Mouse (Mus musculus): ENCODE results near the gene Sigmar1.
A peak's percentile ranks its signal among the peaks of the same experiment; 100 is the strongest.
"Not testable (repeated sequence)": the region's sequence is repeated elsewhere in the genome, so short reads cannot be mapped to it uniquely, and the experiment has no call there.

Gene Sigmar1

GRCm38 (mm10) chr4:41755338-41756305 lies at the start of gene Sigmar1:
Gene Sigmar1 (minus strand): TSS chr4:41756157.
- DNase-seq (ENCODE audit: low read depth, low spot score), result peak; percentile 94

GRCm38 (mm10) chr4:41783197-41783596 lies 27.2 kb upstream of the Sigmar1 start:
- DNase-seq (ENCODE audit: low read depth, low spot score), result not testable (repeated sequence)

DNA sequence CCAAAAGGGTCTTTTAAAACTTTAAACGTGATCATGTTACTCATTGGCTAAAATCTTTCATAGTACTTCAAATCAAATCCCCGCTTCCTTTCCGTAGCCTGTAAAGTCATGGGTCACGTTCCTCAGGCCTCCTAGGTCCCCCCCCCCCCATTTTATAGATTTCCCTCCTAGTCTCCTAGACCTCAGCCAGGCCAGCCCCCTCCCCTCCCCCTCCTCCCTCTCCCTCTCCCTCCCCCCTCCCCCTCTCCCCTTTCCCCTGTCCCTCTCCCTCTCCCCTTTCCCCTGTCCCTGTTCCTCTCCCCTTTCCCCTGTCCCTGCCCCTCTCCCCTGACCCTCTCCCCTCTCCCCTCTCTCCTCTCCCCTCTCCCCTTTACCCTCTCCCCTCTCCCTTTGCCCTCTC lies 26.8 kb upstream of the Sigmar1 start:
- DNase-seq (ENCODE audit: low read depth, low spot score), result not testable (repeated sequence)

GRCm38 (mm10) chr4:41781748-41782485 lies 26.0 kb upstream of the Sigmar1 start:
- not testable (repeated sequence) for DNase-seq (ENCODE audit: low read depth, low spot score)

DNA sequence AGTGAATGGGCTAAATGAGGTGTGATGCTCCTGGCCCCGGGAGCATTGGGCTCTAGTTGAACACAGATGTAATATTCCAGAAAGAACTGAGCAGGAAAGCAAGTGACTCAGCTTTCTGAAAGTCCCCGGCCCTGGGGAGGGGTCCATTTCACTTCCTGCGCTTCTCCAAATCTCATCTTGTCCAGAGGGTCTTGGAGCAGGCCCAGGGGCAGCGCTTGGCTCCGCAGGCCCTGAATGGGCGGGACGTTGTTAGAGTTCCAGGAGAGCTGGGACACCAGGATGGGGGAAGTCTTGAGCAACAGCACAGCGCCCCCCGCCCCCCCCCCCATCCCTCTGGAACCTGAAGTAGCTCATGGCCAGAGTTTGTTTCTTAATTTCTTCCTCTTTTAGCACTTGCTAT lies 25.3 kb upstream of the Sigmar1 start:
- not testable (repeated sequence) for DNase-seq (ENCODE audit: low read depth, low spot score)

- not testable (repeated sequence) for DNase-seq (ENCODE audit: low read depth, low spot score)
Measured at GRCm38 (mm10) chr4:41775840-41776239, 19.9 kb upstream of the Sigmar1 start.

DNA sequence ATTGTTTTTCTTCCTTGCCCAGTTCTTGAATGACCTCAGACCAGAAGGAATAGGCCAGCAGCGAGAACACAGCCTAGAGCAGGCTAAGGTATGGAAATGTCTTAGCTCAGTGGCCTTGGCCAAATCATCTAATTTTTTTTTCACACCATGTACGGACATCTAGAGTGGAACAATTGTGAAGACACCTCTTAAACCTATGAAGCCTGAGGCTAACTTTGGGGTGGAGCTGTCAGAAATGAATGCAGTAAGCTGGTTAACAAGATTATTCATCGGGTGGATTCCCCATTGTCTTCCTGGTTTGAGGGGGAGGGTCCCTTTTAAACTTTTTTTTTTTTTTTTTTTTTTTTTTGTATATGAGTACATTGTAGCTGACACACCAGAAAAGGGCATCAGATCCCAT lies 18.5 kb upstream of the Sigmar1 start:
- DNase-seq (ENCODE audit: low read depth, low spot score), result peak; percentile 38

DNA sequence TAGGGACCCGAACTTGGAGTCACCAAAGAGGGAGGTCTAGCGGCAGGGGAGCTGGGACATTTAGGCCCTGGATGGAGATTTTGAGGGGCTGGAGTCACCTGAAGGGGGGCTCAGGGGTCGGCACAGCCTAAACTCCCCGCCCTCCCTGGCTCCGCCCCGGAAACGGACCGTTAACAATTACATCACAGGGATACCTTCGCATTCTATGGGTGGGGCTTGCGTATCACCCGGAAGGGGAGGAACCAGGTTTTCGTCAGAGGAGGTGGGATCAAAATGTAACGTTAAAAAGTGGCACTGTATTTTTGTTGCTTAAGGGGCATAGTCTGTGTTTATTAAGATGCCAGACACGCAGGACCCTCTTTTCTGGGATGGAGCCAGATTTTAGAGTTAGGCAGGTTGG lies 18.0 kb upstream of the Sigmar1 start, which contains the start of gene Ccl27a:
TSS of gene Ccl27a (minus strand) at position 246 of the 400 bp plus-strand sequence.
- peak; percentile 92 for DNase-seq (ENCODE audit: low read depth, low spot score)

DNA sequence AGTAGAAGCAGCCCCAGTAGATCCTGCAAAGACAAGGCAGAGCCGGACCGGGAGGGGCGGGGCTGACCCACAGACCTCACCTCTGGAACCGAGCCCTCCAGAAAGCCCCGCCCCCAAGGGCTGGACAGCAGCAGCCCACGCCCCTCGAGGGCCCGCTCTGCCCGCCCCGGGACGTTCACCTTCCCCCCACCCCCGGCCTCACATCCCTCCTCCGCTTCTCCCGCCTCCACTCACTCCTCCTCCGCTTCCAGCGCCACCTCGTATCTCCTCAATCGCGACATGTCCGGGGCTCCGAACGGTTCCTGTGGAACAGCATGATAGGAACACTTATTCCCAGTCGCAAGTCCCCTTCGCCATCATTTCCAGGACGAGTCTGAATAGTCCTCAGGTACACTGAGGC lies 17.5 kb upstream of the Sigmar1 start:
- DNase-seq (ENCODE audit: low read depth, low spot score), result peak; percentile 79

DNA sequence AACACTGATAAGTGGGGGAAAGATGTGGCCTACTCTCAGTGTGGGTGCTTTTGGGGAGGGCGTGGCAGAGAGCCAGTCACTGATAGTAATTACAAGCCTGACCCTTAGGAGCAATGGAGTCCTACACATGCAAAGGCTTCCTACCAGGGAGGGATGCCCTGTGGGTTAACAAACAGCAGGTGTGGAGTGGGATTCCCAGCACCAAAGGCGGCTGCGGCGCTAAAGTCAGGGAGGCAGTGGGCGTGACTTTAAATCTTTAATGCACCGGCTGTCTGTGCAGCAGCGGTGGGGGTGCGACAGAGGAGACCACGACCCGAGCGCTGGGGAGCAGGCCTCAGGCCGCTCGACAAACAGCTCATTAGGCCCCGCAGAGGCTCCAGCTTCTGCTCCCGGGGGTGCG lies 17.0 kb upstream of the Sigmar1 start:
- peak; percentile 30 for DNase-seq (ENCODE audit: low read depth, low spot score)

DNA sequence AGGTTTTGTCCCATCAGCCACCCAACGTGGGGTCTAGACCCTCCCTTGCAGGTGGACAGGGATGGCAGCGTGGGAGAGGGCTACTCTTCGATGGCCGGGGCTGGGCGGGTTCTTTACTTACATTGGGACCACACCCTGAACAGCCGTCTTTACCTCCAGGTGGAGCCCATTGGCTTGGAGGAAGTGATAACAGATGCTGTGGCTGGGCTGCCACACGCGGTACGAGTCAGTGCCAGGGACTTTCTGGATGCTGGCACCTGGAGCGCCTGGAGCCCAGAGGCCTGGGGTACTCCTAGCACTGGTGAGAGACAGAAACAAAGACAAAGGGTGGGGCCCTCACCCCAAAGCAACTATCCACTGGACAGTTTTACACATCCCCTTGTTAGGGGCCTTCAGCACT lies 11.3 kb upstream of the Sigmar1 start:
- DNase-seq (ENCODE audit: low read depth, low spot score), result not testable (repeated sequence)

- not testable (repeated sequence) for DNase-seq (ENCODE audit: low read depth, low spot score)
Measured at GRCm38 (mm10) chr4:41763176-41763575, 7.2 kb upstream of the Sigmar1 start.

GRCm38 (mm10) chr4:41762688-41763114 lies 6.7 kb upstream of the Sigmar1 start:
- not testable (repeated sequence) for DNase-seq (ENCODE audit: low read depth, low spot score)

- DNase-seq (ENCODE audit: low read depth, low spot score), result no peak
Measured at GRCm38 (mm10) chr4:41762099-41762687, 6.2 kb upstream of the Sigmar1 start.

DNA sequence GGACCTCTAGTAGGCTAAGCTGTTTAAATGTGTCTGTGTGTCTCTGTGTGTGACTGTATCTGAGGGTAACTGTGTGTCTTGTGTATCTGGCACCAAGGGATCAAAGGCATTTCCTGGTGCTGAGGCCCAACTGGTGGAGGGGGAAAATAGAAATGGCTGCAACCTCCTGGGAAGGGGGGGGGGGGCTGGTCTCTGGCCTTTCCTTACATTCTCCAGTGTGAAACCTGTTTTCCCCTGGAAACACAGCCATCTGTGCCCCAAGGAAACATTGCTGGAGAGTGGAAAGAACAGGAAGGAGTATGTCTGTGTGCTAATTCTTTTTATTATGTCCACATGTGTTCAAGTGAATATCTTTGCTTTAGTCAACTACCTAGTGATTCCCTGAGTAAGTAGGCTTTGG lies 5.7 kb upstream of the Sigmar1 start:
- DNase-seq (ENCODE audit: low read depth, low spot score), result no peak

DNA sequence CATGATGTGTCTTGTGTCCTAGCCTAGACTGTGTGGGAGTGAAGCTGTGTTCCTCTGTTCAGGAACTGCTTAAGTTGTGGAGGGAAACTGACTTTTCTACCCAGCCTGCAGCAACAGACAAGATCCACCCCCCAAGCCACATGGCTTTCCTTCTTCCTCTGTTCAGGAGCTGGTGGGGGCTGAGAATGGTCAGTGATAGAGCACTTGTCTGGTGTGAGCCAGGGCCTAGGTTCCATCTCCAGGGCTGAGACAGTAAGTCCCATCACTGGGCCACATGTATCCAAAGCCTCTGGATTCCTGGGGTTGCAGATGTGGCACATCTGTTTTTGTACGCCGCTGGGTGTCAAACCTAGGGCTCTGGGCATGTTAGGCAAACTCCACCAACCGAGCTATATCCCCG lies 5.0 kb upstream of the Sigmar1 start:
- no peak for DNase-seq (ENCODE audit: low read depth, low spot score)

- DNase-seq (ENCODE audit: low read depth, low spot score), result peak; percentile 43
Measured at GRCm38 (mm10) chr4:41760288-41760721, 4.3 kb upstream of the Sigmar1 start.

DNA sequence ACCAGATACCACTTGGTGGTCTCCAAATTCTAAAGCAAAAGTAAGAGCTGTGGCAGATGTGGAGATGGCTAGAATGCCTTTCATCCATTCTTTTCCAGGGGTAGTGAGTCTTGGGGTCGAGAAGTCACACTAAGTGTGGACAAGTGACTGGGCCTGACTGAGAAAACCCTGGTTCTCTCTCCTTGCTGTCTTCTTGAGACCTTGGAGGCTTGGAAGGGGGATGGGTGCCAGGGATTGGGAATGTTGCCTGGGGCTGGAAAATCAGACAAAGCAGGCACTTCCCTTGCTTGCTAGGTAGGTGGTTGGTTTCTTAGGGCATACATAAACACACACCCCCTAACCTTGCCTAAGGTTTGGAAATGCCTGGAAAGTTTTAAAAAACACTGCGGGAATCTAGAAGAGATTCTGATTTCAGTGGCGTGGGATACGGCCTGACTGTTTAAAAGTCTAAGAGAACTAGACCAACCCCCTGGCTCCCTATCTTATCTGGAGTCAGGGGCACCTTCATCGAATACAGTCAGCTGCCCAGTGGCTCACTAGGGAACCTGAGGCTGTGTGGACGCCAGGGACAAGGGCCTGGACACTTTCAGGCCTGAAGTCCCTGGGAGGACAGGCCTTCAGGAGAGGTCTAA lies 3.8 kb upstream of the Sigmar1 start:
- no peak for DNase-seq (ENCODE audit: low read depth, low spot score)

GRCm38 (mm10) chr4:41759206-41759605 lies 3.2 kb upstream of the Sigmar1 start:
- DNase-seq (ENCODE audit: low read depth, low spot score), result no peak

DNA sequence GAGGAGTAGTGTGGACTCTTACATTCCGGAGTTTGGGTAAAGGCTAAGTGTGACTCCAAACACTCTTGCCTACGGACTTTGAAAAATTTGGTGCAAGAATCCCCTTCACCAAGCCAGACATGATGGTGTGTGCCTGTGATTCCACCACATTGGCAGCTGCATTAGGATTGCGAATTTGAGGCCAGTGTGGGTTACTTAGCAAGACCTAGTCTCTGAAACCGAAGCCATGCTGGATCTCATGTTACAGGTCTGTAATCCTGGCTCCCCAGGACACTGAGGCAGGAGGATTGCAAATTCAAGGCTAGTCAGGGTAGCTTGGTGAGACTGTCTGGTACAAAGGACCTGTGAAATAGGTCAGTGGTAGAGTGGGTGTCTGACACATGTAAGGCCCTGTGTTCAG lies 2.7 kb upstream of the Sigmar1 start:
- no peak for DNase-seq (ENCODE audit: low read depth, low spot score)

DNA sequence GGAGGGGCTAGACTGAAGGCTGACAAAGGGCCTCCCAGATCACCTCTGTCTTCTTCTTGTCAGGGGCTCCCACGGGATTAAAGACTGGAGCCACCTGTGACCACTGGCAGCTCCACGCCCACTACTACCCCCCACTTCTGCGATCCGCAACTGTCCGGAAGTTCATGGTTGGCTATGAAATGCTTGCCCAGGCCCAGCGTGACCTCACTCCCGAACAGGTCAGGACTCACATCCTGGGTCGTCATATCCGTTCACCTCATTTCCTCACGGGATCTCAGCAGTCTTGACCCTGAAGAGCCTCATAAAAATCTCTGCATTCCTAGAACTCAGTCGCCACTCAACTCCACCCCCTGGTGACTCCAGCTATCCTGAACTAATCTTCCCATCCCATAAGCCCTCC lies 2.1 kb upstream of the Sigmar1 start:
- no peak for DNase-seq (ENCODE audit: low read depth, low spot score)

Data from CD4-positive, CD25-positive, alpha-beta regulatory T cell, adult 2 months (primary cell).